ENCODE assay signal across 13 mouse cellular contexts in genomic region chr7:30971901-30972300, GRCm38 (mm10). TPM values are rescaled to one million over a fixed set of nuclear protein-coding genes. Genes with fewer than 3 reads are reported as not detected.
DNase-seq lines count a peak whose midpoint lies in the region; ATAC-seq and TF ChIP-seq lines count a peak whose summit lies in the region.
"Had no signal": no experiment of that assay in that cellular context is flagged by ENCODE, and none has a peak within 500 bp of the region (broad histone marks: within the 10 kb centered on the region; RNA-seq: fewer than 3 reads in every experiment).

No protein-coding gene starts in this region.

- intact Hi-C loops in left cerebral cortex, adult 2 months (cut with DNase I), result loop anchor here (5.0 kb wide), 1 partner anchor 80 kb away; the partner anchor contains the start of gene Fxyd7

- 89% methylated on average over 15 of the region's 15 CpGs for WGBS in embryonic facial prominence, embryonic 13.5 days
- 88% methylated on average over 15 of the region's 15 CpGs for WGBS in hindbrain, embryonic 14.5 days
- 79% methylated on average over 15 of the region's 15 CpGs for WGBS in liver, embryonic 15.5 days (ENCODE audit: insufficient replicate concordance)

- no peaks in the 10 kb centered on the region for H3K9me3 ChIP-seq in embryonic facial prominence, embryonic 13.5 days
- H3K9me3 ChIP-seq in hindbrain, embryonic 14.5 days (ENCODE audit: control insufficient read depth, low read length), result no peaks in the 10 kb centered on the region
- no peaks in the 10 kb centered on the region for H3K9me3 ChIP-seq in liver, embryonic 15.5 days (replicated peaks)

- ATAC-seq in embryonic facial prominence, embryonic 13.5 days (ENCODE audit: insufficient number of reproducible peaks, insufficient read depth, low FRiP score, low TSS enrichment, low read depth), result no peak
- ATAC-seq in hindbrain, embryonic 14.5 days (ENCODE audit: low FRiP score), result no peak
- no peak for ATAC-seq in liver, embryonic 15.5 days (ENCODE audit: insufficient read depth)

- H3K4me1 ChIP-seq in embryonic facial prominence, embryonic 13.5 days, result peaks cover 8% of the 10 kb centered on the region; the same call in 1 of the 2 replicates
- 0 out of 2 replicates have a peak, but pooled peaks cover 4% of the 10 kb centered on the region for H3K4me1 ChIP-seq in hindbrain, embryonic 14.5 days (replicated peaks; ENCODE audit: control insufficient read depth, insufficient read depth, low read length)
- H3K4me1 ChIP-seq in liver, embryonic 15.5 days (replicated peaks), result 0 out of 2 replicates have a peak, but pooled peaks cover 14% of the 10 kb centered on the region

- no peak for DNase-seq in left cerebral cortex, adult 2 months (ENCODE audit: extremely low spot score in 1 of 2, low spot score in 2 of 2)
- DNase-seq in left cerebral cortex, adult 9 months (ENCODE audit: low spot score in 2 of 2), result no peak
- no peak for DNase-seq in hindbrain, embryonic 14.5 days (ENCODE audit: low spot score)
- DNase-seq in frontal cortex, postnatal 25 days (ENCODE audit: low spot score in 2 of 2), result no peak
- no peak for DNase-seq in spleen, postnatal 14 days (ENCODE audit: low spot score in 2 of 2)
- no peak for DNase-seq in adrenal gland, adult 8-10 months
- DNase-seq: cerebellum, adult 9-10 months; gastrocnemius, adult 2 months; kidney, adult 9 months; thymus, postnatal 36 days had no signal

- H3K9ac ChIP-seq in embryonic facial prominence, embryonic 13.5 days, result no peak overlapping the region
- no peak overlapping the region for H3K9ac ChIP-seq in hindbrain, embryonic 14.5 days
- H3K9ac ChIP-seq in liver, embryonic 15.5 days, result no peak overlapping the region

- H3K4me2 ChIP-seq in embryonic facial prominence, embryonic 13.5 days, result peak overlapping the region; percentile 62
- 0 out of 2 replicates have a peak overlapping the region, but pooled peaks have one; percentile 49 for H3K4me2 ChIP-seq in hindbrain, embryonic 14.5 days (replicated peaks)
- peak overlapping the region; percentile 63; the same call in 1 of the 2 replicates for H3K4me2 ChIP-seq in liver, embryonic 15.5 days

- no peak for TF ChIP-seq CTCF in left cerebral cortex, adult 2 months (IDR thresholded peaks at IDR 0.05)

- H3K4me3 ChIP-seq in left cerebral cortex, adult 2 months, result peak overlapping the region; percentile 40; the same call in 1 of the 2 replicates
- peak overlapping the region; percentile 44 for H3K4me3 ChIP-seq in embryonic facial prominence, embryonic 13.5 days
- H3K4me3 ChIP-seq in hindbrain, embryonic 14.5 days (replicated peaks; ENCODE audit: low read length), result peak overlapping the region; percentile 26; the same call in 1 of the 2 replicates
- no peak overlapping the region for H3K4me3 ChIP-seq in liver, embryonic 15.5 days (replicated peaks)
- H3K4me3 ChIP-seq: gastrocnemius, adult 2 months had no signal

- H3K36me3 ChIP-seq in embryonic facial prominence, embryonic 13.5 days, result no peaks in the 10 kb centered on the region
- H3K36me3 ChIP-seq in hindbrain, embryonic 14.5 days (replicated peaks; ENCODE audit: control insufficient read depth, insufficient read depth), result no peaks in the 10 kb centered on the region
- no peaks in the 10 kb centered on the region for H3K36me3 ChIP-seq in liver, embryonic 15.5 days (replicated peaks)
- H3K36me3 ChIP-seq: G1E had no signal

- peaks cover 27% of the 10 kb centered on the region for H3K27me3 ChIP-seq in embryonic facial prominence, embryonic 13.5 days
- H3K27me3 ChIP-seq in hindbrain, embryonic 14.5 days (ENCODE audit: control insufficient read depth, insufficient read depth, low read length), result peaks cover 24% of the 10 kb centered on the region
- peaks cover 27% of the 10 kb centered on the region for H3K27me3 ChIP-seq in liver, embryonic 15.5 days

- H3K27ac ChIP-seq in left cerebral cortex, adult 2 months, result no peak overlapping the region
- no peak overlapping the region for H3K27ac ChIP-seq in embryonic facial prominence, embryonic 13.5 days
- no peak overlapping the region for H3K27ac ChIP-seq in hindbrain, embryonic 14.5 days
- H3K27ac ChIP-seq in liver, embryonic 15.5 days (replicated peaks), result no peak overlapping the region
- H3K27ac ChIP-seq: gastrocnemius, adult 2 months had no signal

RNA-seq across cellular contexts. Expression of gene Lsr, which starts 1.4 kb away (rescaled TPM):
- 10 to 100 TPM; 10.1 to 10.2 TPM for total RNA-seq in left cerebral cortex, adult 2 months (2021)
- polyA plus RNA-seq in embryonic facial prominence, embryonic 13.5 days (2015; fragmentation: Nextera tagmentation; extraction: Ambion mirVana), result 26.1 and 29.3 TPM in 2 replicates
- polyA plus RNA-seq in hindbrain, embryonic 14.5 days (2014; fragmentation: Nextera tagmentation; extraction: Ambion mirVana), result 19.6 and 21.7 TPM in 2 replicates
- polyA plus RNA-seq in liver, embryonic 15.5 days (2015; fragmentation: Nextera tagmentation; extraction: Ambion mirVana), result 28.1 and 31.2 TPM in 2 replicates
- total RNA-seq in adrenal gland, adult 8-10 months (2022), result 10 to 100 TPM in 2 of 4 experiments, 1 to 10 TPM in 2; 4.1 to 36.6 (median 13.7) TPM
- polyA plus RNA-seq: G1E had no signal

RNA-seq across cellular contexts. Expression of gene Fam187b, which starts 1.7 kb away (rescaled TPM):
- under 1 TPM; 0.23 to 0.38 TPM for total RNA-seq in left cerebral cortex, adult 2 months (2021)
- 1.5 and 2.6 TPM in 2 replicates for polyA plus RNA-seq in embryonic facial prominence, embryonic 13.5 days (2015; fragmentation: Nextera tagmentation; extraction: Ambion mirVana)
- 0.22 and 1.0 TPM in 2 replicates for polyA plus RNA-seq in hindbrain, embryonic 14.5 days (2014; fragmentation: Nextera tagmentation; extraction: Ambion mirVana)
- 2.4 and 3.4 TPM in 2 replicates for polyA plus RNA-seq in liver, embryonic 15.5 days (2015; fragmentation: Nextera tagmentation; extraction: Ambion mirVana)
- 1 to 10 TPM in 2 of 4 experiments, under 1 TPM in 2; 0.38 to 2.2 (median 0.84) TPM for total RNA-seq in adrenal gland, adult 8-10 months (2022)
- total RNA-seq: gastrocnemius, adult 2 months had no signal

RNA-seq across cellular contexts. Expression of gene Usf2, which starts 15.3 kb away (rescaled TPM):
- 100 to 1,000 TPM; 131 to 134 TPM for total RNA-seq in left cerebral cortex, adult 2 months (2021)
- polyA plus RNA-seq in embryonic facial prominence, embryonic 13.5 days (2015; fragmentation: Nextera tagmentation; extraction: Ambion mirVana), result 21.9 and 25.0 TPM in 2 replicates
- 24.9 and 26.5 TPM in 2 replicates for polyA plus RNA-seq in hindbrain, embryonic 14.5 days (2014; fragmentation: Nextera tagmentation; extraction: Ambion mirVana)
- polyA plus RNA-seq in liver, embryonic 15.5 days (2015; fragmentation: Nextera tagmentation; extraction: Ambion mirVana), result 12.4 TPM in 2 replicates
- 100 to 1,000 TPM; 116 to 131 (median 127) TPM for total RNA-seq in adrenal gland, adult 8-10 months (2022)

RNA-seq across cellular contexts. Expression of gene Hamp, which starts 28.1 kb away (rescaled TPM):
- not detected for total RNA-seq in left cerebral cortex, adult 2 months (2021)
- not detected in 2 replicates for polyA plus RNA-seq in embryonic facial prominence, embryonic 13.5 days (2015; fragmentation: Nextera tagmentation; extraction: Ambion mirVana)
- not detected in 2 replicates for polyA plus RNA-seq in hindbrain, embryonic 14.5 days (2014; fragmentation: Nextera tagmentation; extraction: Ambion mirVana)
- 22.2 and 25.5 TPM in 2 replicates for polyA plus RNA-seq in liver, embryonic 15.5 days (2015; fragmentation: Nextera tagmentation; extraction: Ambion mirVana)
- total RNA-seq in adrenal gland, adult 8-10 months (2022), result 10 to 100 TPM in 1 of 4 experiments, 1 to 10 TPM in 1, under 1 TPM in 1, not detected in 1; 0.99 to 15.0 (median 1.0) TPM
- total RNA-seq: G1E; gastrocnemius, adult 2 months had no signal
- polyA plus RNA-seq: G1E had no signal

RNA-seq across cellular contexts. Expression of gene Hamp2, which starts 47.4 kb away (rescaled TPM):
- total RNA-seq in left cerebral cortex, adult 2 months (2021), result not detected
- polyA plus RNA-seq in embryonic facial prominence, embryonic 13.5 days (2015; fragmentation: Nextera tagmentation; extraction: Ambion mirVana), result 1.0 and 1.4 TPM in 2 replicates
- not detected in 2 replicates for polyA plus RNA-seq in hindbrain, embryonic 14.5 days (2014; fragmentation: Nextera tagmentation; extraction: Ambion mirVana)
- polyA plus RNA-seq in liver, embryonic 15.5 days (2015; fragmentation: Nextera tagmentation; extraction: Ambion mirVana), result not detected in 2 replicates
- total RNA-seq in adrenal gland, adult 8-10 months (2022), result 1 to 10 TPM in 3 of 4 experiments, not detected in 1; 1.3 to 4.2 (median 2.6) TPM
- total RNA-seq: G1E; gastrocnemius, adult 2 months had no signal
- polyA plus RNA-seq: G1E had no signal
